Mouse (Mus musculus) CH12.LX (cell line): ENCODE data around the gene Lmntd2.

Experiments
- POLR2A ChIP-seq: IDR thresholded peaks from 2 replicates; pipeline ENCODE4 v1.6.1; 2011; ENCODE audit warnings: low read depth, mild to moderate bottlenecking, improper control_type of control experiment, low read length
- SMC3 ChIP-seq: IDR thresholded peaks from 2 replicates; pipeline ENCODE4 v1.6.1; 2011; ENCODE audit warnings: low read depth, low read length, improper control_type of control experiment

DNA sequence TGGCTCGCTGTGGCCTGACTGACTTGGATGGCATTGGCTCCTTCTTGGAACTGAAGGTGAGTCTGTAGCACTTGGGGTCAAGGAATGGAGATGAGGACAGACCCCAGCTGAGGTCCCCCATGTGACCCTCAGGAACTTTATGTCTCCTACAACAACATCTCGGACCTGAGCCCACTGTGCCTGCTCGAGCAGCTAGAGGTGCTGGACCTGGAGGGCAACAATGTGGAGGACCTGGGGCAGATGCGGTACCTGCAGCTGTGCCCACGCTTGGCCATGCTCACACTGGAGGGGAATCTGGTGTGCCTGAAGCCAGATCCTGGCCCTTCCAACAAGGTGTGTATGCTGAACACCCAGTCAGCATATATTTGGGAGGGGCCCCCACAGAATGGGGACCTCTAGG, 8.4 kb downstream of the Lmntd2 start:
- TF ChIP-seq SMC3 (no peak), POLR2A (no peak)
